Mouse (Mus musculus) thymus, postnatal 10 days (tissue): ENCODE results near the gene March8.
"Not testable (repeated sequence)": the region's sequence is repeated elsewhere in the genome, so short reads cannot be mapped to it uniquely, and the experiment has no call there.

ENCODE experiments used
- DNase-seq, 2 experiments: peaks; one replicate each; pipeline ENCODE4 v3.0.0; 2021; ENCODE audit warnings: low spot score in 2 of 2

The March8 gene

GRCm38 (mm10) chr6:116337835-116338501 lies at the start of gene March8:
March8 (plus strand) TSS chr6:116338024.
- DNase-seq, result peak; percentile 34 to 37

GRCm38 (mm10) chr6:116311411-116311810 lies 26.4 kb upstream of the March8 start:
- DNase-seq, result no peak

GRCm38 (mm10) chr6:116319259-116319658 lies 18.6 kb upstream of the March8 start:
- DNase-seq, result no peak

GRCm38 (mm10) chr6:116326641-116327040 lies 11.2 kb upstream of the March8 start:
- no peak for DNase-seq

- DNase-seq, result no peak
Observed at GRCm38 (mm10) chr6:116331396-116331795, 6.4 kb upstream of the March8 start.

GRCm38 (mm10) chr6:116337466-116337834 lies 374 bp upstream of the March8 start:
- DNase-seq, result no peak

GRCm38 (mm10) chr6:116338520-116338919 lies 696 bp downstream of the March8 start:
- DNase-seq, result no peak

GRCm38 (mm10) chr6:116339088-116339487 lies 1.3 kb downstream of the March8 start:
- DNase-seq, result no peak

GRCm38 (mm10) chr6:116340521-116340920 lies 2.7 kb downstream of the March8 start:
- DNase-seq, result no peak

- no peak for DNase-seq
Observed at GRCm38 (mm10) chr6:116347953-116348352, 10.1 kb downstream of the March8 start.

GRCm38 (mm10) chr6:116349997-116350396 lies 12.2 kb downstream of the March8 start:
- no peak for DNase-seq

- no peak for DNase-seq
Observed at GRCm38 (mm10) chr6:116350643-116351042, 12.8 kb downstream of the March8 start.

GRCm38 (mm10) chr6:116351534-116351933 lies 13.7 kb downstream of the March8 start:
- no peak for DNase-seq

- DNase-seq, result no peak
Observed at GRCm38 (mm10) chr6:116353428-116353827, 15.6 kb downstream of the March8 start.

GRCm38 (mm10) chr6:116356311-116356947 lies 18.6 kb downstream of the March8 start:
- DNase-seq, result not testable (repeated sequence)

GRCm38 (mm10) chr6:116356948-116357325 lies 19.1 kb downstream of the March8 start:
- no peak for DNase-seq

- DNase-seq, result no peak
Observed at GRCm38 (mm10) chr6:116358056-116358455, 20.2 kb downstream of the March8 start.

- DNase-seq, result no peak
Observed at GRCm38 (mm10) chr6:116359256-116359655, 21.4 kb downstream of the March8 start.

GRCm38 (mm10) chr6:116361463-116361862 lies 23.6 kb downstream of the March8 start:
- DNase-seq, result no peak

GRCm38 (mm10) chr6:116361993-116362392 lies 24.2 kb downstream of the March8 start:
- no peak for DNase-seq

GRCm38 (mm10) chr6:116367971-116368370 lies 30.1 kb downstream of the March8 start:
- DNase-seq, result no peak

- DNase-seq, result no peak
Observed at GRCm38 (mm10) chr6:116369811-116370210, 32.0 kb downstream of the March8 start.

- no peak for DNase-seq
Observed at GRCm38 (mm10) chr6:116370216-116370976, 32.6 kb downstream of the March8 start.
